Mouse (Mus musculus): Measurements from ENCODE around the gene Socs3. TPM values are rescaled to one million over a fixed set of nuclear protein-coding genes. Genes with fewer than 3 reads are reported as not detected.
A peak's percentile ranks its signal among the peaks of the same experiment; 100 is the strongest.

Gene Socs3
- polyA plus RNA-seq, 1 experiment, result 5.0 TPM

DNA sequence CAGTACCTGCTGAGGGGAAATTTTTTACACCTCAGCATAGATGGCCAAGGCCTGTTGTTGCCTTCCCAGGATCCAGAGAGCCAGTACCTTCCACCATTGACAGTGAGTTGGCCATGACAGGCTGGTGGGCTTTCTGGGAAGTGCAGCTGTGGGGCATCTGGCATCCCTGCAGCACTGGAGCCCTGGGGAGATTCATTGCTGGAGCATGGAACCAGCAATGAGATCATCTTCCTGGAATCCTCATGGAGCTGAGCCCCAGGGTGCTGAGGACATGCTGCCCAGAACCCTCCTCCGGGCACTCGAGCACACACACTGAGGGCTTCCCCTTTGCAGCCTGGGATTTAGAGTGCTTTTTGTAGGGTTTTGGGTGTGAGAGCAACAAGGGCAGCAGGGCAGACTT lies 25.4 kb upstream of the Socs3 start:
- Histone ChIP-seq H3K27me3 (replicated peaks; ENCODE audit: control insufficient read depth, insufficient read depth, low read length) (no peaks in the 10 kb centered on the region), H3K27ac (ENCODE audit: insufficient read depth, low read depth, low read length) (no peak overlapping the region), H3K36me3 (ENCODE audit: control insufficient read depth, insufficient read depth, low read length) (no peaks in the 10 kb centered on the region), H3K4me3 (ENCODE audit: insufficient read depth, low read depth, low read length) (no peak overlapping the region), H3K4me1 (ENCODE audit: control insufficient read depth, insufficient read depth, low read length) (peaks cover 38% of the 10 kb centered on the region)
- DNase-seq, result no peak
- TF ChIP-seq POLR2A (IDR thresholded peaks at IDR 0.05; ENCODE audit: low read depth, low read length), result no peak
- no peak for TF ChIP-seq CTCF (conservative IDR thresholded peaks at IDR 0.05; ENCODE audit: insufficient read depth, insufficient read length, low read depth, low read length)
- WGBS, result 48% methylated on average over 2 of the region's 2 CpGs

DNA sequence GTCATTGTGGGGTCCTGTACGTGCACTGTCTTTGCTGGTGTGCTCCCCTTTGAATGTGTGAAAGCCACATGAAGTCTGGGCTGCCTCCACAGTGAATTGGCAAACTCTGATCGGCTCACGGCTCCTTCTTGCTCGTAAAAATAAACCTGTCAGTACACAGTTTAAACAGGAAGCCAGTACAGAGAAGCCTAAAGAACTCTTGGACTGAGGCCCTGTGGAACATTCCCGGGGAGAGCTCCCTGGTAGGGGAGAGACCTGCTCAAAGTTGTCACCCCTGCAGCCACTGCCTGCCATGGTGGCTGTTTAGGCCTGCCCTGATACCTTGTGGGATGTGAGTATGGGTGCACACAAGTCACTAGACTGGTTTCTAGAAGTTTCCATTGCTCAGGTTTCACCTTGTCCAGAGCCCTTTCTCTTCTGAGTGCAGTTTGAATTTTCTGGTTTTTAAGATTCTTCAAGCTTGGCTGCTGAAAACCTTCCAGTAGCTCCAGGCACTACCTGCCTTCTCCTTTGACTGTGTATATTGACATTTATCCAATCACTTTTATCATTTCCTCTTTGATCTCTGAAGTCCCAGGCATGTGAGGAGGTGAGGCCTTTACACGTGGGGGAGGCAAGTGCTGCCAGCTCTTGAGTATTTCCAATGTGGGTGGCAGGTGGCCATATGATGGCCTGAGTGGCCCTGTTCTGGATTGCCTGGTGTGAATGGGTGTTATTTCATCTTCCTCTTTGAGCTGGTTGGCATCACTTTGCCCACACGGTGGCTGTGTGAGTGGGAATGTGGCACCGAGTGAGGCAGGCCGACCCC lies 24.6 kb upstream of the Socs3 start:
- 43% methylated on average over 9 of the region's 9 CpGs for whole genome bisulfite sequencing
- peak; percentile 67 for DNase-seq
- H3K4me3 ChIP-seq (ENCODE audit: insufficient read depth, low read depth, low read length), result no peak overlapping the region
- no peak for TF ChIP-seq POLR2A (IDR thresholded peaks at IDR 0.05; ENCODE audit: low read depth, low read length)
- TF ChIP-seq CTCF (conservative IDR thresholded peaks at IDR 0.05; ENCODE audit: insufficient read depth, insufficient read length, low read depth, low read length), result no peak
- H3K27ac ChIP-seq (ENCODE audit: insufficient read depth, low read depth, low read length), result peak overlapping the region; percentile 22
- no peaks in the 10 kb centered on the region for H3K36me3 ChIP-seq (ENCODE audit: control insufficient read depth, insufficient read depth, low read length)
- peaks cover 38% of the 10 kb centered on the region for H3K4me1 ChIP-seq (ENCODE audit: control insufficient read depth, insufficient read depth, low read length)
- H3K27me3 ChIP-seq (replicated peaks; ENCODE audit: control insufficient read depth, insufficient read depth, low read length), result no peaks in the 10 kb centered on the region

DNA sequence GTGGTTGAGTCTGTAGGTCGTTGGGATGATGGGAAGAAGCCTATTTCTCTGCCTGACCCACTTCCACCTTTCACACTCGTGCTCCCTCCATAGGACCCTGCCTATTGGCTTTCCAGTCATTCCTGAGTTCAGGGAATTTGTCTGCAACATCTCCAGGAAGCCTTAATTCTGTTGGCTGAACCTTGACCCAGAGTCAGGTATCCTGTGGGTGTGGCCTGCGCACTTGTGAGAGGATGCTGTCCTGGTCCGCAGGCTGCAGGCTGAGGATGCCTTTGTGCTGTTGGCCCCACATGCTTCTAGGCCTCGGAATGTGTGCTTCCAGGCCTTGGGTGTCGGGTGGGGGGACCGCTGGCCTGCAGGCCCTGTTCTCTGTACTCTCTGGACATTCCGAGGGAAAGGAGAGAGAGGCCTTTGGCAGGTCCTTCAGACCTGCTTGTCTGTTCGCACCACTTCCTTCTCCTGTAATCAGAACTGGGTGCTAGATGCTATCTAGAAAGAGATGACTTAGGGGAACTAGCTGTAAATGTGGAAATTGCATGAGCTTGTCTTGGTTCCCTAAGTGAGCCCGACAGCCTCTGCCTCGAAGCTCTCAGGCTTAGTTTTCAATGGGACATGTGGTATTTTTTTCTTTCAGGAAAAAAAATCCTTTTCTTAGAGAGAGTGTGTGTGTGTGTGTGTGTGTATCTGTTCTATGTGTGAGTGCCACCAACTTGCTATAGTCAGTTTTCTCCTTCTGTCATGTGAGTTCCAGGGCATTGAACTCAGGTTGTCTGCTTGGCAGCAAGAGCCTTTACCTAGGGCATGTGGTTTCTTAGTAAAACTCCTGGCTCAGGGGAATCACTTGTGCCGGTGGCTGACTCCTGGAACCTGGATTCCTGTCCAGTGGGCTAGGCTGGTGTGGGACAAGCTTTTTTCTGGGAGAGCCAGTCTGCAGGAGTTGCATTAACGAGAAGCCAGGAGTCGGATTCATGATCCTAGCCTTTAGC lies 23.6 kb upstream of the Socs3 start:
- Histone ChIP-seq H3K36me3 (ENCODE audit: control insufficient read depth, insufficient read depth, low read length) (no peaks in the 10 kb centered on the region), H3K4me3 (ENCODE audit: insufficient read depth, low read depth, low read length) (no peak overlapping the region), H3K27me3 (replicated peaks; ENCODE audit: control insufficient read depth, insufficient read depth, low read length) (no peaks in the 10 kb centered on the region), H3K4me1 (ENCODE audit: control insufficient read depth, insufficient read depth, low read length) (peaks cover 39% of the 10 kb centered on the region), H3K27ac (ENCODE audit: insufficient read depth, low read depth, low read length) (peak overlapping the region; percentile 22)
- WGBS, result 56% methylated on average over 14 of the region's 14 CpGs
- no peak for TF ChIP-seq CTCF (conservative IDR thresholded peaks at IDR 0.05; ENCODE audit: insufficient read depth, insufficient read length, low read depth, low read length)
- TF ChIP-seq POLR2A (IDR thresholded peaks at IDR 0.05; ENCODE audit: low read depth, low read length), result no peak
- DNase-seq, result peak; percentile 67

DNA sequence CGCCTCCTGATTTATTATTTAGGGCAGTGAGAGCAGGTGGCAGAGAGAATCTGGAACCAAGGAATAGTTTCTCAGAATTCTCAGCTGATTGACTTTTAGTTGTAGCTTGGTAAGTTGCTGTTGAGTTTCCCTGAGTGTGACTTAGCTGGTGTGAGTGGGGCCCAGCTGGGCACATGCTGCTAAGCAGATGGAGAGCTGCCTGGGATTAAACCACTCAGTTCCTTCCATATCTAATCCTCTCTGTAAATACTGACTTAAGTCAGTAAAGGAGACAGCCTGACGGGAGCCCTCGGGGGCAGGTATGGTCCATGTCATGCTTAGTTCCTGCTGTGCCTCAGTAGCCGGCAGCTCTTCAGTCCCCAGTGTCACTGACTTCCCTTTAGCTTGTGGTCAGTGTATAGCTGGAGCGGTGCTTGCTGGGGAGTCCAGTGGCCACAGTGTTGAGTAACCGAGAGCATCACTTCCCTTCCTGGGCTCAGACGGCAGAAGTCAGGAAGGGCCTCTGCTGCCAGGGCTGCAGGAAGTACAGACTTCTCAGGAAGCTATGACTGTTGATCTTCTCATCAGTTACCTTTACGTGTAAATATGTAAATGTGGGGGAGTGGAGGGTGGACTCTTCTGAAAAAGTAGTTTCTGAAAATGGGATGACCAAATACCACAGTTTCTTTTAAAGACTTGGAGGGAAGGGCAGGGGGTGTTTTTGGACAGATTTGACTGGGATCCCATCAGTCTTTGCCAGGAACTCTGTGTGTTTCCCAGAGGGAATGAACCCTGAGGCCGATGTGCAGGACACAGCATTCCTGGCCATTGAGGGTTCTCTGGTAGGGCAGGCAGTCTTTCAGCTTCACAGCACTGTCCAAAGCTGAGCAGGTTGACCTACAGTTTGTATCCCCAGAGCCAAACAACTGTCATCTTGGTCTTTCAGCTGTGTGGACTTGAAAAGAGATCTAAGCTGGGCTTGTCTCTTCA lies 21.9 kb upstream of the Socs3 start:
- Histone ChIP-seq H3K27ac (ENCODE audit: insufficient read depth, low read depth, low read length) (no peak overlapping the region), H3K4me3 (ENCODE audit: insufficient read depth, low read depth, low read length) (no peak overlapping the region), H3K4me1 (ENCODE audit: control insufficient read depth, insufficient read depth, low read length) (peaks cover 53% of the 10 kb centered on the region), H3K27me3 (replicated peaks; ENCODE audit: control insufficient read depth, insufficient read depth, low read length) (no peaks in the 10 kb centered on the region), H3K36me3 (ENCODE audit: control insufficient read depth, insufficient read depth, low read length) (no peaks in the 10 kb centered on the region)
- TF ChIP-seq CTCF (conservative IDR thresholded peaks at IDR 0.05; ENCODE audit: insufficient read depth, insufficient read length, low read depth, low read length) (no peak), POLR2A (IDR thresholded peaks at IDR 0.05; ENCODE audit: low read depth, low read length) (no peak)
- peak; percentile 56 for DNase-seq
- 59% methylated on average over 9 of the region's 9 CpGs for WGBS

DNA sequence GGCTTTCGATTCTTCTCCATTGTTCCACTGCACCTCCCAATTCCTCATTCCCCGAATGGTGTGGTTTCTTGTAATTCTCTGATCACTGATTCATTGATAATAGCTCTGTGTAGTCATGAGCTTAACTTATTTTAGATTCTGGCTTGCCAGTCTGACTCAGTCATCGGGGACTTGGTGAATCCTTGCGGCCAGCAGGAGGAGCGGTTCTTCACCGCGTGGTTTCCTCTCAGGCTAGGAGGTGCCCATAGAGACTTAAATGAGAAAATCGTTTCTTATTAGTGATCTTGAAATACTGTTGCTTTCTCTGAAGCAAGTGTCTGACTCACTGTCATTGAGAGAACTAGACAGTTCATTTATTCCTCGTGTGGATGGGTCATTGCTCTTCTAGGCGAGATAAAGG lies 20.1 kb upstream of the Socs3 start:
- no peak for DNase-seq
- no peaks in the 10 kb centered on the region for H3K27me3 ChIP-seq (replicated peaks; ENCODE audit: control insufficient read depth, insufficient read depth, low read length)
- H3K27ac ChIP-seq (ENCODE audit: insufficient read depth, low read depth, low read length), result no peak overlapping the region
- 34% methylated on average over 10 of the region's 10 CpGs for WGBS
- no peak for TF ChIP-seq POLR2A (IDR thresholded peaks at IDR 0.05; ENCODE audit: low read depth, low read length)
- TF ChIP-seq CTCF (conservative IDR thresholded peaks at IDR 0.05; ENCODE audit: insufficient read depth, insufficient read length, low read depth, low read length), result no peak
- no peaks in the 10 kb centered on the region for H3K36me3 ChIP-seq (ENCODE audit: control insufficient read depth, insufficient read depth, low read length)
- peaks cover 44% of the 10 kb centered on the region for H3K4me1 ChIP-seq (ENCODE audit: control insufficient read depth, insufficient read depth, low read length)
- no peak overlapping the region for H3K4me3 ChIP-seq (ENCODE audit: insufficient read depth, low read depth, low read length)

DNA sequence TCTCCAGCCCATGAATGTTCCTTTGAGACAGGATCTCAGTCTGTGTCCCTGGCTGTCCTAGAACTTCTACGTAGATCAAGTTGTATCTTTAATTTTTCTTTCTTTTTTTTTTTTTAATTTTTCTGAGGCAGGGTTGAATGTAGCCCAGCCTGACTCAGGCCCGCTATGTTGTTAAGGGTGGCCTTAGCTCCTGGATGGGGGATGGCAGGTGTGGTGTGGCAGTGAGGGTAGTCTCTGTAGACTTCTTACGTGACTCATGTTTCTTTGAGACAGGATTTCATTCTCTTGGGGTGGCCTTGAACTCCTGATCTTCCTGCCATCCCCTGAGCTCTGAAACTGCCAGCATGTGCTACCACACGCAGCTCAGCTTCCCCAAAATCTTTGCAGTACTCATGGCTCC lies 19.4 kb upstream of the Socs3 start:
- Histone ChIP-seq H3K36me3 (ENCODE audit: control insufficient read depth, insufficient read depth, low read length) (no peaks in the 10 kb centered on the region), H3K4me1 (ENCODE audit: control insufficient read depth, insufficient read depth, low read length) (peaks cover 38% of the 10 kb centered on the region), H3K27ac (ENCODE audit: insufficient read depth, low read depth, low read length) (no peak overlapping the region), H3K4me3 (ENCODE audit: insufficient read depth, low read depth, low read length) (no peak overlapping the region), H3K27me3 (replicated peaks; ENCODE audit: control insufficient read depth, insufficient read depth, low read length) (no peaks in the 10 kb centered on the region)
- no peak for DNase-seq
- TF ChIP-seq CTCF (conservative IDR thresholded peaks at IDR 0.05; ENCODE audit: insufficient read depth, insufficient read length, low read depth, low read length) (no peak), POLR2A (IDR thresholded peaks at IDR 0.05; ENCODE audit: low read depth, low read length) (no peak)
- 92% methylated on average over 4 of the region's 4 CpGs for WGBS

Data from kidney, adult 2 months (tissue).